Mouse (Mus musculus) cerebellum, adult 11 months (tissue): ENCODE measurements around the gene Wbp2.

Experiments used
- DNase-seq: peaks from one replicate; pipeline ENCODE4 v3.0.0; 2022

Wbp2 gene

DNA sequence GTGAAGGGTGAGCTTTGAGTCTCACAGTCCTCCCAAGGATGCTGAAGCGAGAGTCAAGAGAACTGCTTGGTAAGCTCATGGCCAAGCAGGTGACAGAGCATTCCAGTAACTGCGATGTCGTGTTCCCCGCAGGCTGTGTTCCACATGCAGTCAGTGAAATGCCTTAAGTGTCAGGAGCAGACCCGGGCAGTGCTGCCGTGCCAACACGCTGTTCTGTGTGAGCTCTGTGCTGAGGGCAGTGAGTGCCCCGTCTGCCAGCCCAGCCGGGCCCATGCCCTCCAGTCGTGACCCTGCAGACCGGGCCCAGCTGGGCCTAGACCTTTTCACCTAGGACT is 27.1 kb downstream of the Wbp2 start:
- DNase-seq, result peak; percentile 46

DNA sequence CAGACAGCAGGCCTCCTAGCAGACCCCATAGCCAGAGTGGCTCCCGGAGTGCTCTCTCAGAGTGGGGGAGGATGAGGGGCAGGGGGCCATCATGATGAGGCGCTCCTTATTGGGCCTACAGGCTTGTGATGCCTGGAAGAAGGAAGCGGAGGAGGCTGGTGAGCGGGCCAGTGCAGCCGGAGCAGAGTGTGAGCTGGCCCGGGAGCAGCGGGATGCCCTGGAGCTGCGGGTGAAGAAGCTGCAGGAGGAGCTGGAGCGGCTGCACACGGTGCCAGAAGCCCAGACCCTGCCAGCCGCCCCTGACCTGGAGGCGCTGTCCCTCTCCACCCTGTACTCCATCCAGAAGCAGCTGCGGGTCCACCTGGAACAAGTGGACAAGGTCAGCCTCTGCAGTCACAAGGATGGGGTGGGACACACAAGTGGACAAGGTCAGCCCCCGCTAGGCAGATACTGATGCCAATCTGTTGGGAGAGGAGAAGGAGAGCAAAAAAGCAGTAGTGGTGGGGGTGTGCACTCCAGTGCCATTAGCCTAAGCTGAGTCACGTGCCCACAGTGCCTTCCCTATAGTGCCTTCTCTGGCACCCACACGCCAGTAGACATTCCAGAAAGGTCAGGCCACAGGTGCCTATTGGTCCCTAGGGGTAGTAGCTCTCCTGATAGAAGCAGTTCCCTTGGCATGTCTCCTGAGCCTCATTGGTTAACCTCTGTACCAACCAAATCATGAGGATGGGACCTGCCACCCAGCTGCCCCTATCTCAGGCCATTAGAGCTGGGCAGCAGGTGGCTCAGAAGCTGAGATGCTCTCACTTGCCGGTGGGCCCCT is 27.7 kb downstream of the Wbp2 start:
- DNase-seq, result peak; percentile 43

DNA sequence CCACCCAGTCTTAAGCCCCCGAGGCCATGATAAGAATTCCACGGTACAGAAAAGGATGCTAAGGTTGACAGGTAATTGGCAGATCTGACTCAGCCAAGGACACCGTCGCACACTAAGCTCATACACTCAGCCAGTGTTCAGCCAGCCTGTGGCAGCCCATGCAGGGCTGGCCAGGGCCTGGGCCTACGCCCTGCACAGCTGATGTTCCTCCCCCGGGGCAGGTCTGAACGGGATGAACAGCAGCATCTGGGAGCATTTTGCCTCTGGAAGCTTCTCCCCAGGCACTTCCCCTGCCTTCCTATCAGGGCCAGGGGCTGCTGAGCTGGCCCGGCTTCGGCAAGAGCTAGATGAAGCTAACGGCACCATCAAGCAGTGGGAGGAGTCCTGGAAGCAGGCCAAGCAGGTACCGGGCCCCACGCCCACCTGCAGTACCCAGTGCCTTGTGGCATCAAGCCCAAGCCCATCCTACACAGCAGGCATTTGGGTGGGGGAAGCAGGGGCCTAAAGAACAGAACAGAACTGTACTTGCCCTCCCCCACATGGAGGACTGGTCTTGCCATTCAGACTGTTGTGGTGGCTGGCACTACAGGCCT is 28.7 kb downstream of the Wbp2 start:
- peak; percentile 55 for DNase-seq

DNA sequence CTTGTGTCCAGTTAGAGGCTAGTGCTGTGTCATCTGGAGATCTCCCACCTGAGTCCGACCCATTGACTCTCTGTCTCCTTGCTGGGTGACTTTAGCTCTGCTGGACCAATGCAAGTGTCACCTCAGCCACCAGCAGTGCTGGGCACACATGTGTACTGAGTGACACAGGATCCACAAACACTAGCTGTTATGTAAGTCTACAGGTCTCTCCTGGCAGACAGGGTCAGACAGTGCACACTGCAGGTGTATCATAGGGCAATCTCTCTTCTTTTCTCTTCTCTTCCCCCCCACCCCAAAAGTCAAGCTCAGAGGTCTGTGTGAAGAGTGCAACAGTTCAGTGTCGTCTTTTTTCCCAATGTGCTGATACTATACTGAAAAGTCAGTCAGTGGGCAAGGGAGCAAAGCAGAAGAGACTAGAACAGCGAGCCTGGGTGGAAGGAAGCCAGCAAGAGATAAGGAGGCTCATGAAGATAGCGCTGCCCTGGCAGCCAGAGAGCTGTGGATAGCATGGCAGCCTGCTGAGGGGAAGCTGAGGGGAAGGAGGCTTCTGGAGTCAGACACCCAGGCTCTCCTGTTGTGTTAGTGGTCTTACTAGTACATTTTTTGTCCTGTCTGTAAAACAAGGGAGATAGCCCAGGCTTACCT is 29.4 kb downstream of the Wbp2 start:
- DNase-seq, result no peak

DNA sequence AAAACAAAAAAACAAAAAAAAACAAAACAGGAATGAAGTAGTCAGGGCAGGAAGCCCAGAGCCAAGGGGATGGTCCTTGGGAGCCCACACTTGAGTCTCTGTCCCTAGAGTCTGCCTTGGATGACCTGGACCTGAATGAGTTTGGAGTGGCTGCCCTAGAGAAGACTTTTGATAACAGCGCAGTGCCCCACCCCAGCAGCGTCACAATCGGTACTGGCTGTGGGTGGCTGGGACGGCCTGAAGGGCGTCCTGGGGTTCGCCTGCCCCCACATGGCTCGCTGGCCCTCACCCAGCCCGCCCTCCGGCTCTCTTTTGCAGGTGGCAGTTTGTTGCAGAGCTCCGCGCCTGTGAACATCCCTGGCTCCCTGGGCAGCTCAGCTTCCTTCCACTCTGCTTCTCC is 30.9 kb downstream of the Wbp2 start:
- DNase-seq, result no peak

DNA sequence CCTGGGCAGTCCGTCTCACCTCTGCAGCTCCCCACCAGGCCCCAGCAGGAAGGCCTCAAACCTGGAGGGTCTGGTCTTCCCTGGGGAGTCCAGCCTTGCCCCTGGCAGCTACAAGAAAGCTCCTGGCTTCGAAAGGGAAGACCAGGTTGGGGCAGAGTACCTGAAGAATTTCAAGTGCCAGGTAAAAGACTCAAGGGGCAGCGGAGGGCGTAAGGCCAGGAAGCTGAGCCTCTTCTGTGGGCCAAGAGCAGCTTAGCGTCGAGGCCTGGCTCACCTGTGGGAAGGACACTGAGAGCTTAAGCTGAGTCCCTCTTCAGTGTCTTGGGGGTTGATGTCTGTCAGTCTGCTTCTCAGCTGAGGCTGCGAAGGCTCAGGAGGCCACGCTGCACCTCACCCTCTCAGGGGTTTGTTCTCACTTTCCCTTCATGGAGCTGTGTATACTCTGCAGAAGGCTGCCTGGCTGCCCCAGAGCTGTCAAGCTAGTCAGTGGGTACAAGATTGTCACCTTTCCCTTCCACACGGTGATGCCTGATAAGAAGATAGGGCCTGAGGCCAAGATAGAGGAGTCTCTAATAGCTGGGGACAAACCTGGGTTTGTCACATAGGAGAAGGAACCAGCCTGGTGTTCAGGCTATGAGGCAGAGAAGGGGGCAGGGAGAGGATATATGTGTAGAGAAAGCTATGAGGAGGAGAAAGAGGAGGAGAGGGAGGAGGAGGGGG is 33.1 kb downstream of the Wbp2 start:
- DNase-seq, result no peak

DNA sequence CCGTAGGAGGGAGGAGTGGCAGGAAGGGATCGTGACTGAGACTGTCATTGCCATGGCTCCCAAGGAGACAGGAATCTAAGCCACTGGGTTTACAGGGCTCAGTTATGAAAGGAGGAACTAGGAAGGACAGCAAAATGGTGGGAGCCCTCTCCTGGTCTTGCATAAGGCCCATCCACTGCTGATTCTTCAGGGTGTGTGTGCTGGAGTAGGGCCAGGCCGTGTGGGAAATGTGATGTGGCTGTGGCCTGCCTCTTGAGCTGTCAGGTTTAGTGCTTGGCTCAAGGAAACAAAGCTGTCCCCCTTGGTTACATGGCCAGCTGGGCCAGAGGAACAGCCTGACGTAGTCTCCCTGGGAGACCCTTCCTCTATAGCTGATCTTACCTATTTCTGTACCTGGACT is 36.6 kb downstream of the Wbp2 start:
- DNase-seq, result no peak

DNA sequence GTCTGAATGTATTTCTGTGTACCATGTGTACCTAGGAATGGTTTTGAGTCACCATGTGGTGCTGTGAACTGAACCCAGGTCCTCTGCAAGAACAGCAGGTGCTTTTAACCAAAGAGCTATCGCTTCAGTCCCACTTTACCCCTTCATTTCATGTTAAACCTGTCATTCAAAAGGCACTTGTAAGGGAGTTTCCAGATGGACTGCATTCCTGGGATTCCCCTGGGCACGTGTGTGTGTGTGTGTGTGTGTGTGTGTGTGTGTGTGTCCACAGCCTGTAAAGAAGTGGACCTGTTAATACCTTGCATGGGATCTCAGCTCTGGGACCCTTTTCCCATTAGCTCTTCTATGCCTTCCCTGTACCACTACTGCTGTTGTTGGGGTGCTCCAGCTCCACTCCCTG is 37.2 kb downstream of the Wbp2 start:
- DNase-seq, result no peak

DNA sequence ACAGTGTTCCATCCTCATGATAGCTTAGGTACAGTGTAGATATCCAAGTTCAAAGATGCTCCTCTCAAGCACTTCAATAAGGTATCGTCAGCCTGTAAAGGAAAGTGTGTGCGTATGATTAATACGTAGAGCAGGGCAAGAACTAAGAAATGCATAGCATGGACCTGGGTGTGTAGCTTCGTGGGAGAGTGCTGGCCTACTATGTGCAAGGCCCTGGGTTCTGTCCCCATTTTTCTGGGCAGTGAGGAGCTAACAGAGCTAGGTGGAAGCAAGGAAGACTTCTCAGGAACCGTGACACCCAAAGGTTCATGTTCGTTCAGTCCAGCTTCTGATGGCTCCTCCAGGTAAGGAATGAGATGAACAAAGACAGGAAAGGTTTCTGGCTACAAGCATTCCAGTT is 41.6 kb downstream of the Wbp2 start:
- DNase-seq, result no peak

DNA sequence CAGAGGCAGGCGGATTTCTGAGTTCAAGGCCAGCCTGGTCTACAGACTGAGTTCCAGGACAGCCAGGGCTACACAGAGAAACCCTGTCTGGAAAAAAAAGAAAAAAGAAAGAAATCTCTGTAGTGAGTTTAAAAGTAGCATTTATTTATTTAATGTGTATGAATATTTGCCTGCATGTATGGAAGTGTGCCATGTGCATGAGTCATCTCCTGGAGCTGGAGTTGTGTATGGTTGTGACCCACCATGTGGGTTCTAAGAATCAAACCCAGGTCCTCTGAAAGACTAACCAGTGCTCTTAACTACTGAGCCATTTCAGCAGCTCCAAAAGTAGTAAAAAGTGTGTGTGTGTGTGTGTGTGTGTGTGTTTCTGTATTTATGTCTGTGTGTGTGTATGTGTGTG is 43.5 kb downstream of the Wbp2 start:
- DNase-seq, result no peak

DNA sequence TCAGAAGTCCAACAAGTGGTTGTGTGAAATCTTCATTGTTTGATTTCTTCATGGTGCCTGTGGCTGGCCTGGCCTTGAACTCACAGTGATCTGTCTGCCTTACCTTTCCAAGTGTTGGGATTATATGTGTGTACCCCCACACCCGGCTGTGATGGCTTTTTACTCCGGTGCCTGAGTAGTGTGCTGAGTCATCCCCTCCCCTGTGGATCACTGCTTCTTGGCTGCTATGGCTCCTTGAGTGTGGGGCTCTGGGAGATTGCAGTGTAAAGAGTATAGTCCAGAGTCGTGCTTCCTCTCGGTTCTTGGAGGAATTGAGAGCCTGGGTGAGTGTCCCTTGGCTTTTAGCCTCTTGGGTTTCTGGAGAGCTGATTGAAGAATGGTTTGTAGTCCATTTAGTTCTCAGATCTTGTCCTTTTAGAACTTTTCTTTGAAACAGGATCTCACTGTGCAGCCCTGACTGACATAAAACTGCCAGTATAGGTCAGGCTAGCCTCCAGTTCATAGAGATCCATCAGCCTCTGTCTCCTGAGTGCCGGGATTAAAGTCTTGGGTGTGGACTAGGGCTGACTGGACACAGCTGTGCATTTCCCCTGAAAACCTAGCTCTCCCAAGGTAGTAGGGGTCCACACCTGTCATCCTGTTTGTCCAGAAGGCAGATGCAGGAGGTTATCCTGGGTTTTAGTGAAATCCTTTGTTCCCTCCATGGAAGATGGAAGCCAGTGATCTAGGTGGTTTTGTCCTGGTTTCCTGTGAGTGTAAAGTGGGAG is 44.2 kb downstream of the Wbp2 start:
- DNase-seq, result no peak

DNA sequence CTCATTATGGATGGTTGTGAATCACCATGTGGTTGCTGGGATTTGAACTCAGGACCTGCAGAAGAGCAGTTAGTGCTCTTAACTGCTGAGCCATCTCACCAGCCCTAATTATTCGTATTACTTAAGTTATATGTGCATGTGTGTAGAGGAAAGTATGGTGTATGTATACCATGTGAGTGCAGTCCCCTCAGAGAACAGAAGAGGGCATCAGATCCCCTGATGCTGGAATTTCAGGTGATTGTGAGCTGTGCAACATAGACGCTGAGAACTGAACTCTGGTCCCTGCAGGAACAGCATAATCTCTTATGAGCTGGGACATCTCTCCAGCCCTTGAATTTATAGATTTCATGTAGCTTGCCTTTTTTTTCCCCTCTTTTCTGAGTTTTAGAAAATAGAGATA is 45.0 kb downstream of the Wbp2 start:
- no peak for DNase-seq

DNA sequence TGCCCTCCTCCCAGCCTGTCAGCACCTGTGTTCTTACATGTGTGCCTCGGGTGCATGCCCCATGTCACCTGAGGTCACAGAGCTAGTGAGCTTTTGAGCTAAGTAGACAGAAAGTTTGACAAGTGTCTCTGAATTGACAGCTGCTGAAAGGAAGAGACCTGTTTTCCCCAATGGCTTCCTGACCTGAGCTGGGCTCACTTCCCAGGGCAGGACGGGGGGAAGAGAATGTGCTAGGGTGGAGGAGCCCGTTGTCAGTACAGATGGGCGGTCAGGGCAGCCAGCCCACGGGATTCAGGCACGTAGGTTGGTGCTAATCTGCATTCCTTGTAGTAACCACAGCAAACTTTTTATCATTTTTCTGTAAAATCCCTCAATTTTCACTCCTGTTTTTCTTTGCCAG is 46.2 kb downstream of the Wbp2 start:
- no peak for DNase-seq

DNA sequence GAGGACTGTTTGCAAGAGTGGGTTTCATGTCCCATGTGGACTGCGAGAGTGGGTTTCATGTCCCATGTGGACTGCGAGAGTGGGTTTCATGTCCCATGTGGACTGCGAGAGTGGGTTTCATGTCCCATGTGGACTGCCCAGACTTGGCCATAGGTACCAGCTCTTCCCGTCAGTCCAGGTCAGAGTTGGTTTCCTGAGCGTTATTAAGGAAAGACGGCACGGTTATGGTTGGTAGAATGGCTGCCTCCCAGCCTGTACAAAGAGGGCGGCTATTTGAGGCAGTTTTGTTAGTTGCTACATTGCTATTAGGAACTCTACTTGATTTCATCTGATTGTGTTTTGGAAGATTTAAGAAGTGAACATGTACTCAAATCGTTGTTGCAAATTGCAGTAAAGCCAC is 49.0 kb downstream of the Wbp2 start:
- DNase-seq, result no peak

DNA sequence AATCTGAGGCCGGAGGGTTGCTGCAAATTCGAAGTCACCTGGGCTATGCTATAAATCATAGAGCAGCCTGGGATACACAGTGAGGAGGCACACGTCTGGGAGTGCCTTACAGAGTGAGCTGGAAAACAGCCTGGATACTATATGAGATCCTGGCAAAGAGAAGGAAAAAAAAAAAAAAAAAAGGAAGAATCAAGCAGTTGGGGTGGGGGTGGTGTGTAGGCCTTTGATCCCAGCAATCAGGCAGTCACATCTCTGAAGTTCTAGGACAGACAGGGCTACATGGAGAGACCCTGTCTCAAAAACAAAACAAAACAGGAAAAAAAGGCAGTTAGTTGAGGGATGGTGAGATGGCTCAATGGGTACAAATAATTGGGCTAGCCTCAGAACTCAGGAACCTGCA is 50.1 kb downstream of the Wbp2 start:
- no peak for DNase-seq

DNA sequence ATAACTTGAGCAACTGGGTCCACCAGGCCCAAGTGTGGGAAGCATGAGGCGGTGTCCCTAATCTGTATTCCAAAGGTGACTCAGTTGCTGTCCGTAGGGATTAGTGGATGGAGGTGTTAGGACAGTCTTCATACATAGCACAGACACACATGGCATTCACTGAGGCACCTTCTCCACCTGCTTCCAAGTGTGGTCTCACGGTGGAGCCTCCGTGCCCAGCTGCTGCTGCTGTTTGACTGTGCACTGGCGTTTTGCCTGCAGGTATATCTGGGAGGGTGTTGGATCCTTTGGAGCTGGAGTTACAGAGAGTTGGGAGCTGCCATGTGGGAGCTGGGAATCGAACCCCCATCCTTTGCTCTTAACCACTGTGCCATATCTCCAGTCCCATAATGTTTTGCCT is 52.2 kb downstream of the Wbp2 start:
- no peak for DNase-seq

DNA sequence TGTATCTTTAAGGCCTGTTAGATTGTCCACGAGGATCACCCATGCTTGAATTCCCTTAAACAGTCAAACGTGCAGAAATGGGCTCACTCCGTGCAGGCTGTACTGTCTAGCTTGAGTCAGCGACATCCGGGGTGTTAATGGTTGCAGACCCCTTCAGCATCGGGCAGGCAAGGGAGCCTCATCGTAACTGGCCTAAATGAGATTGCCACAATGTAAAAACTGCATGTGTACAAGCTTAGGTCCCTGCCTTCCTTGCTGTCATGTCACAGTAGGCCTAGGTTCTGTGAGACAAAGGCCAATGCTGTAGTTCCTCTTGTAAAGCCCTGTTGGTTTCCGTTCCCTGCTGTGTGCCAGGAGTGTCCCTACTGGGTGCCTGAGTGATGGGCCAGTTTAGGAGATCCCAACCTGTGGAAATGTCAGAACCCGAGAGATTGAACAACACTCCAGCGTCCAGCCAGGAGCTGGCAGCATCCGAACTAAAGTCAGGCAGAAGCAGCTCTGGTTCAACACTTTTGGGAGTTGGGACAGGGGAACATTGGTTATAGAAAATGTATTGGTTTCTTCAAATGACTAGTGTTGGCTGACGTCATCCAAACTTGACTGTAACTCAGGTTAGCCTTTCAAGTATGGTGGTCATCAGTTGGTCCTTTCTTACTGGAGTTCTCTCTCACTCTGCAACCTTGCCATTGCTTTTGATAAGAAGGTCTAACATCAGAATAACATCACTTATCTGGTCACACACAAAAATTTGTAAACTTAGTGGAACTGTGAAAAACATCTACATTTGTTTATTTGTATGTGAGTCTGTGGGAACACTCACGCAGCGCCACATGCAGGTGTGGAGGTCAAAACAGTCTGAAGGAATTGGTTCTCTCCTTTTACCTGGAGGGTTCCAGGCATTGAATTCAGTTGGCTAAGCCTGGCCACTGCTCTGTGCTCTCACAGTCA is 55.6 kb downstream of the Wbp2 start:
- DNase-seq, result no peak

DNA sequence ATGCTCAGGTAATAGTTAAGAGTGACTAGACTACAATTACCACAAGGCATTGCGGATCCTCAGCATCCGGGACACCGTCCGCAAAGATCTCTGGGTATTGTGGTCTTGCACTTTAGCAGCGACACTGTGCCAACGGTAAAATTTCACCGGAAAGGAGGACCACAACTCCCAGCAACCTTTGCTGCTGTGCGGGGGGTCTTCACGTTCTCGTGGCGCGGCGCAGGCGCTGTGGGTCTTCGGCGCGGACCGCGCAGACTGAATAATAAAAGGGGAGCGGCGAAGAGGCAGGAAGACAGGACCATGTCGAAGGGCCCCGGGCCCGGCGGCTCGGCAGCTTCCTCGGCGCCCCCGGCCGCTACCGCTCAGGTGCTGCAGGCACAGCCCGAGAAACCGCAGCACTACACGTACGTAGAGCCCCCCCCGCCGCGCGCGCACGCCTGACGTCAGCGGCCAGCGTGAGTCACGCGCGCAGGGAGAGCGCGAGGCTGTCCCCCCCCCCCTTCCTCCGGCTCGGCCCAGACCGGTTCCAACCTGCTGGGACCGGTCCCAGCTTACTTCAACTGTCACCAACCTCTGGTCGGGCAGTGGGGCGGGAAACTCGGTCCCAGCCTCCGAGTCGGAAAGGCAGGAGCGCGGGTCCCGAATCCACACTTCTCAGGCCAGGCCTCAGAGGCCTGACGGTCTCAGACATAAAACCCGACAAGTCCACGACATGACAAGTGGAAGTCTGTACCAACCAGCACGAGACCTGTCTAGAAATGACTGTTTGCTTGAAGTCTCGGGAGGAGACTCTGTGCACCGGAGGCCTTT is 56.5 kb downstream of the Wbp2 start, which contains the start of gene Unk:
Gene Unk (plus strand): TSS at position 235 of the 810 bp plus-strand sequence.
- DNase-seq, result peak; percentile 99

DNA sequence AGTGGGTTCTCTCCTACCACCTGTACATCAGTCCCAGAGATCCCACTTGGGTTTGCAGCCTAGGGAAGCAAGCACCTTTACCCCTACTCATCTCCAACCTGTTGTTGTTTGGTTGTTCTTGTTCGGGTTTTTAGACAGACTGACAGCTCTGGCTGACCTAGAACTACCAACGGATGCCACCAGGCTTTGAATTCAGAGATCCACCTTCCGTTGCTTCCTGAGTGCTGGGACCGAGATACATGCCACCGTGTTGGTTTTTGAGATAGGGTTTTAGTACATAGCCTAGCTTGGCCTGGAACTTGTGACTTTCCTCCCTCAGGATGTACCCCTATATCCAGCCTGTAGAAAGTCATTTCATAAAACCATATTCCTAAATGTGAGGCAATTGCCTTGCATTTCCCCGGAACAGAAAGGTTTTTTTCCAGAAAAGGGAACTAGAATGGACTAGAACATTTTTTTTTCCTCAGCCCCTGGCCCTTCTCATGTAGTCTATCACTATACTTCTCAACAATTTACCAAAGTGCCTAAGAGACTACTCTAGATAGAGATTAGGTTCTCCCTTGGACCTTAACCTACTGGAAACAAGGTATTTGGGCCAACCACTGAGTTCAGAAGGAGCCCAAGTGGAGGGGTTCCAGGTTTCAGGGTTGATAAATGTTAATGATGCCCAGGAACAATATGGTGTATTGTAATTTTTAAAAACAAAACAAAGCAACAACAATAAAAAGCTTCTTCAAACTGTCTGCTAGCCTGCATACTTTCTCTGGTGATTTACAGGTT is 57.5 kb downstream of the Wbp2 start:
- DNase-seq, result no peak
